Mouse (Mus musculus): ENCODE data around the gene Arid4a. TPM values are rescaled to one million over a fixed set of nuclear protein-coding genes. Genes with fewer than 3 reads are reported as not detected.

The Arid4a gene
- polyA plus RNA-seq, 1 experiment from 2014 or later, result 39.1 TPM

DNA sequence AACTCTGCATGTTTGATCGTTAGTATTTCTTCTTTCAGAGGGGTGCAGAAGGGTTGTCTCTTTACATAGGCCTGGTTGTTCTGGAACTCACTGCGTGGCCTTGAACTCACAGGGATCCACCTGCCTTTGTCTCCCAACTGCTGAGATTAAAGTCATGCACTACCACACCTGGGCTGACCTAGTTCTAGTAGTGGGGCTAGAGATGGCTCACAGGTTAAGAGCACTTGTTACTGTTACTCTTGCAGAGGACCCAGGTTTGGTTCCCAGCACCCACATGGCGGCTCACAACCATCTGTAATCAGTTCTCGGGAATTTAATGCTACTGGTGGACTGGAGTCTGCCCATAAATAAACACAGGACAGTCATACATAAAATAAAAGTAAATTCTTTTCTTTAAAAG, 30.7 kb downstream of the Arid4a start:
- Histone ChIP-seq H3K4me3 (replicated peaks; ENCODE audit: low read length) (no peak overlapping the region), H3K4me1 (replicated peaks; ENCODE audit: control insufficient read depth, insufficient read depth, low read length) (peaks cover 8% of the 10 kb centered on the region), H3K4me2 (replicated peaks) (no peak overlapping the region), H3K9me3 (ENCODE audit: control insufficient read depth, low read length) (no peaks in the 10 kb centered on the region), H3K9ac (no peak overlapping the region), H3K36me3 (replicated peaks; ENCODE audit: control insufficient read depth, insufficient read depth) (peaks cover 45% of the 10 kb centered on the region), H3K27me3 (ENCODE audit: control insufficient read depth, insufficient read depth, low read length) (no peaks in the 10 kb centered on the region), H3K27ac (peak overlapping the region; percentile 94)
- ATAC-seq (ENCODE audit: low FRiP score) (no peak), DNase-seq (ENCODE audit: low spot score) (no peak)
- WGBS, result 98% methylated on average over 4 of the region's 4 CpGs

DNA sequence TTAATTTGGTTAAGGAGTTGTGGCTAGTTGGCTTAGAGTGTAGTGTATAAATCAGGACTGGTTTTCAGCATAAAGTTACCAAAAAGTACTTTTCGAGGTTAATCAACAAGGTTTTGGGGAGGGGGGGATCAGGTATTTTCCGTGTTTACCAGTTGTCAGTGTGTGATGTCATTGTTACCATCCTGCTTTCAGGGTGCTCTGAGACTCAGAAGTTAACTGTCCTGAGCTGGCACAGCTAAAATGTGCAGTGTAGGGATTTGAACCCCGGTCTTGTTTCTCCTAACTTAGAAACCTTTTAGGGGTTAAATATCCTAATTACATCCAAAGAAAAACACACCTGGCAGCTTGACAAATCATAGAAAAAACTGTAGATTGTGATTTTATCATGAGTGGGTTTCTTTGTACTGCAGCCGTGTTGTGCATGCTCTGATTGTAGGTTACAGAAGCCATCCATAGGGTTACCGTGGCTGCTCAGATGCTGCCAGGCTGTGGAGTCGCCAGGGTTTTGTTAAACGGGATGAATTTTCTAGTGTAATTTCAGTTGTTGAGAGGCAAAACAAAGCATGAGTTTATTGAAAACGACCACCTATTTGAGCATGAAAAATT, 31.8 kb downstream of the Arid4a start:
- Histone ChIP-seq H3K9me3 (ENCODE audit: control insufficient read depth, low read length) (no peaks in the 10 kb centered on the region), H3K27me3 (ENCODE audit: control insufficient read depth, insufficient read depth, low read length) (no peaks in the 10 kb centered on the region), H3K9ac (peak overlapping the region; percentile 55), H3K36me3 (replicated peaks; ENCODE audit: control insufficient read depth, insufficient read depth) (peaks cover 34% of the 10 kb centered on the region), H3K4me1 (replicated peaks; ENCODE audit: control insufficient read depth, insufficient read depth, low read length) (peaks cover 8% of the 10 kb centered on the region), H3K4me3 (replicated peaks; ENCODE audit: low read length) (peak overlapping the region; percentile 40), H3K27ac (peak overlapping the region; percentile 94), H3K4me2 (replicated peaks) (peak overlapping the region; percentile 73)
- ATAC-seq (ENCODE audit: low FRiP score) (peak; percentile 60), DNase-seq (ENCODE audit: low spot score) (peak; percentile 53)
- 34% methylated on average over 8 of the region's 8 CpGs for WGBS

DNA sequence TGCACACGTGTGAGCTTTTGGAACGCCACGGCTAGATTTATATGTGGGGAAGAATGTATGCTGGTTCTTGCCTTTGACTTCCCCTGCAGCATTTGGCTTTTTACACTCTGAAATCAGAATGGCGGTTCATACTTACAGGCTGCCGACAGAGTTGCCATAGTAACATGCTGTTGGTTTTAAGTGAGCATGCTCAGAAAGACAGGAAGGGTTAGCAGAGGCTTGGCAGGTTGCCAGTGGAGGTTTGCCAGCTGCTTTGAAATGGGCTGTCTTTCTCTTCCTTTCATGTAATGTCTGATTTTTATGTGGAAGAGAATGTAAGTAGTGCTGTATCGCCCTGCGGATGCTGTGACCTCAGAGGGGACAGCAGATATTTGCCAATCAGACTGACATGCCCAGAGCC, 32.3 kb downstream of the Arid4a start:
- DNase-seq (ENCODE audit: low spot score), result peak; percentile 99
- Histone ChIP-seq H3K27ac (peak overlapping the region; percentile 94), H3K9ac (peak overlapping the region; percentile 63), H3K4me1 (replicated peaks; ENCODE audit: control insufficient read depth, insufficient read depth, low read length) (peaks cover 8% of the 10 kb centered on the region), H3K9me3 (ENCODE audit: control insufficient read depth, low read length) (no peaks in the 10 kb centered on the region), H3K36me3 (replicated peaks; ENCODE audit: control insufficient read depth, insufficient read depth) (peaks cover 30% of the 10 kb centered on the region), H3K4me3 (replicated peaks; ENCODE audit: low read length) (peak overlapping the region; percentile 40), H3K4me2 (replicated peaks) (peak overlapping the region; percentile 73), H3K27me3 (ENCODE audit: control insufficient read depth, insufficient read depth, low read length) (no peaks in the 10 kb centered on the region)
- ATAC-seq (ENCODE audit: low FRiP score), result peak; percentile 91
- 6% methylated on average over 7 of the region's 7 CpGs for WGBS

DNA sequence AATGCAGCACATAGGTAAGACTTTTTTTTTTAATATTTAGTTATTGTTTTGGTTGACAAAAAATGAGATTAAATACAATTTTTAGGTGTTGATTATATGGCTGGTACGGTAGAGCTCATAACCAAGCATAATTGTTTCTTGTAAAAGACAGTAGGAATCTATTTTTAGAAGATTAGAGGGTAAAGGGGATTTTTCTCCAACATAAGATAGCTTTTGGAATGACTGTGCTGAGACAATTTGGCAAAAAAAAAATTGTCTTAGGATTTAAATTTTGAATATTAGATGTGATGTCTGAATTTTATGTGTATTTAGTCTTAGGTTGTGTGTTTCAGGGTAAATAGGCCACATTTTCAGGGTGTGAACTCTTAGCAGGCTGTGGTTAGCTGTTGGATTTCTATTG, 32.8 kb downstream of the Arid4a start:
- no peak for ATAC-seq (ENCODE audit: low FRiP score)
- WGBS, result 41% methylated on average over 1 of the region's 1 CpGs
- H3K27ac ChIP-seq, result peak overlapping the region; percentile 94
- peaks cover 8% of the 10 kb centered on the region for H3K4me1 ChIP-seq (replicated peaks; ENCODE audit: control insufficient read depth, insufficient read depth, low read length)
- peaks cover 26% of the 10 kb centered on the region for H3K36me3 ChIP-seq (replicated peaks; ENCODE audit: control insufficient read depth, insufficient read depth)
- no peak for DNase-seq (ENCODE audit: low spot score)
- H3K4me2 ChIP-seq (replicated peaks), result peak overlapping the region; percentile 73
- no peaks in the 10 kb centered on the region for H3K9me3 ChIP-seq (ENCODE audit: control insufficient read depth, low read length)
- H3K27me3 ChIP-seq (ENCODE audit: control insufficient read depth, insufficient read depth, low read length), result no peaks in the 10 kb centered on the region
- H3K9ac ChIP-seq, result peak overlapping the region; percentile 63
- H3K4me3 ChIP-seq (replicated peaks; ENCODE audit: low read length), result peak overlapping the region; percentile 40

DNA sequence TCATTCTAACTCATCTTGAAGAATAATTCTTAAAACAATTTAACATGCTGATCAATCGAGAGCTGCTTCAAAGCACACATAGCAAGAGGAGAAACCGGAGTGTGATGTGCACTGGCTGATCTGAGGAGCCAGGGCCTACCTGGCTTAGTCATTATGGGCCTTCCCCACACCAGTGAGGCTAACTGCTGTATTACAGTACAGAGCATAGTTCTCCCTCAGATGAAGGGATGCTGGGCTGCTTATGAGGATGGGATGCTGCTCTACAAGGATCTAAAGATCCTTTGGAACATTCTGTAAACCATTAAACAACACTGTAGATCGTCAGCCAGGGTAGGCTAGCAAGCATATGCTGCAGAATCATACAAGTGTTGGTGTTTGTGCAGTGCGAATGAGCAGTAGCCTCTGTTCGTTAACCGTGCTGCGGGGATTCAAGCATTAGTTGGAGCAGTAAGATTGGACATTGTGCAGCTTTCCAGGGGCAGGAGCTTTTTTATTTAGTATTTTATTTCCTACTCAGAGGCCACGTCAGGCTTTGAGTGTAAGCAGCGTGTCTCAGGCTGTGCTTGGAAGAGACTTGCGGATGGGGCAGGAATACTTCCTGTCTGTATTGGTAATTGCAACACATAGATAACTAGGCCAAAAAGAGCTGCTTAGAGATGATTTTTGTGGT, 33.9 kb downstream of the Arid4a start:
- DNase-seq (ENCODE audit: low spot score) (no peak), ATAC-seq (ENCODE audit: low FRiP score) (no peak)
- Histone ChIP-seq H3K27ac (peak overlapping the region; percentile 94), H3K4me2 (replicated peaks) (peak overlapping the region; percentile 73), H3K36me3 (replicated peaks; ENCODE audit: control insufficient read depth, insufficient read depth) (peaks cover 17% of the 10 kb centered on the region; the same call in 1 of the 2 replicates), H3K4me3 (replicated peaks; ENCODE audit: low read length) (peak overlapping the region; percentile 40), H3K27me3 (ENCODE audit: control insufficient read depth, insufficient read depth, low read length) (no peaks in the 10 kb centered on the region), H3K9ac (peak overlapping the region; percentile 63), H3K4me1 (replicated peaks; ENCODE audit: control insufficient read depth, insufficient read depth, low read length) (peaks cover 8% of the 10 kb centered on the region), H3K9me3 (ENCODE audit: control insufficient read depth, low read length) (no peaks in the 10 kb centered on the region)
- 70% methylated on average over 10 of the region's 10 CpGs for WGBS

DNA sequence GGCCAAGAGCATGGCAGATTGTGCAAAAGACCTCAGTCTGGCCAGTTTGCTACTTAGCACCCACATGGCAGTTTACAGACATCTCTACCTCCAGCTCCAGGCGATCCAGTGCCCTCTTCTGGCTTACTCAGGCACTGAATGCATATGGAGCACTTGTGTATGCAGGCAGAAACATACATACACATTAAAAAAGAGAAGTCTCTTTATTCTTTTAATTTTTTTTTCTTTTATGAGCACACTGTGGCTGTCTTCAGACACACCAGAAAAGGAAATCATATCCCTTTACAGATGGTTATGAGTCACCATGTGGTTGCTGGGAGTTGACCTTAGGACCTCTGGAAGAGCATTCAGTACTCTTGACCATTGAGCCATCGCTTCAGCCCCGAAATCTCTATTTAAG, 35.3 kb downstream of the Arid4a start:
- H3K36me3 ChIP-seq (replicated peaks; ENCODE audit: control insufficient read depth, insufficient read depth), result peaks cover 11% of the 10 kb centered on the region; the same call in 1 of the 2 replicates
- WGBS, result 79% methylated on average over 3 of the region's 3 CpGs
- H3K9ac ChIP-seq, result no peak overlapping the region
- no peaks in the 10 kb centered on the region for H3K9me3 ChIP-seq (ENCODE audit: control insufficient read depth, low read length)
- no peaks in the 10 kb centered on the region for H3K27me3 ChIP-seq (ENCODE audit: control insufficient read depth, insufficient read depth, low read length)
- H3K4me2 ChIP-seq (replicated peaks), result peak overlapping the region; percentile 30
- H3K27ac ChIP-seq, result no peak overlapping the region
- H3K4me1 ChIP-seq (replicated peaks; ENCODE audit: control insufficient read depth, insufficient read depth, low read length), result peaks cover 8% of the 10 kb centered on the region
- ATAC-seq (ENCODE audit: low FRiP score), result no peak
- DNase-seq (ENCODE audit: low spot score), result no peak
- H3K4me3 ChIP-seq (replicated peaks; ENCODE audit: low read length), result no peak overlapping the region

DNA sequence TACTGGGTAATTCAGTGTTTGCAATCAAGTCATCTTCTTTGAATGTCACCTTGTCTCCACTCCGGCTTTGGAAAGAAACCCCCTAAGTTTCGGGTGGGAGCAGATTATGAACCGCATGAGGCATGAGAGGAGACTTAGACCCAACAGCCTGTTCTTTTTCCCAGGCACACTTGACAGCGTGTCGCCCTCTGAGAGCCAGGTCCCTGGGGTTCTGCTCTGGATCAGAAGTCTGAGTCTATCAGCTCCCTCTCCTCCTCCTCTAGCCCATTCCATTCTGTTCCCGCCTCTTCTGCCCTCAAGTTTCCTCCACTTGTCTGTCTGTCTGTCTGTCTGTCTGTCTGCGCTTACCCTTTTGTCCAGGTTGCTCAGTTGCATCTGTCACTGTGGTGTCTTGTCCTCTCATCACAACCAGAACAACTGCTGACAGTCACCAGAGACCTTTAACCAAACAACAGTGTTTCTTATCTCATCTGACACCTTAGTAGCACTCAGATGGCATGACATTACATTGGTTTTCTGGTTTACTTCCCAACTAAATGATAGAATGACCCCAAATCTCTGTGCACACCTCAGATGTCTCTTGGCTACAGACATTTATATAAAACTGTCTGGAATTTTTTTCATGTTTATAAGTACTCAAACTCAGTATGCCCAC, 36.7 kb downstream of the Arid4a start:
- H3K9ac ChIP-seq, result no peak overlapping the region
- H3K9me3 ChIP-seq (ENCODE audit: control insufficient read depth, low read length), result no peaks in the 10 kb centered on the region
- DNase-seq (ENCODE audit: low spot score) (no peak), ATAC-seq (ENCODE audit: low FRiP score) (no peak)
- H3K4me3 ChIP-seq (replicated peaks; ENCODE audit: low read length), result no peak overlapping the region
- no peaks in the 10 kb centered on the region for H3K27me3 ChIP-seq (ENCODE audit: control insufficient read depth, insufficient read depth, low read length)
- 89% methylated on average over 7 of the region's 7 CpGs for WGBS
- H3K4me1 ChIP-seq (replicated peaks; ENCODE audit: control insufficient read depth, insufficient read depth, low read length), result peaks cover 8% of the 10 kb centered on the region
- 0 out of 2 replicates have a peak, but pooled peaks cover 4% of the 10 kb centered on the region for H3K36me3 ChIP-seq (replicated peaks; ENCODE audit: control insufficient read depth, insufficient read depth)
- no peak overlapping the region for H3K4me2 ChIP-seq (replicated peaks)
- H3K27ac ChIP-seq, result no peak overlapping the region

DNA sequence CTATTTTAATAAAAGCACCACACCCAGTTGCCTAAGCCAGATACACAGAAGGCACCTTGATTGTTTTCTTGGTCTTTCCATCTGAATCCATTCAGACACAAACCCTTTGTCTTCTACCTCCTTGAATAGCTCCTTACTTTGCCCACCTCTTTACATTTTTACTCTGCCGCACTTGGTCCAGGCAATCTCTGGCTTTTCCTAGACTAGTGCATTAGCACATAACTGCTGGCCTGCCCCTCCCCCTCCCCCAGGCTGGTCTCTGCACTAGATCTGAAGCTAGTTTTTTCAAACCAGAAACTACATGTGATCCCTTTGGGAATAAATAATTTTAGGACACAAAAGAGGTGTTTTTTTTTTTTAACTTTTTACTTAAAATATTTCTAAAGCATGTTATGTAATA, 37.2 kb downstream of the Arid4a start:
- ATAC-seq (ENCODE audit: low FRiP score) (no peak), DNase-seq (ENCODE audit: low spot score) (no peak)
- H3K9ac ChIP-seq, result no peak overlapping the region
- peaks cover 8% of the 10 kb centered on the region for H3K4me1 ChIP-seq (replicated peaks; ENCODE audit: control insufficient read depth, insufficient read depth, low read length)
- H3K9me3 ChIP-seq (ENCODE audit: control insufficient read depth, low read length), result no peaks in the 10 kb centered on the region
- no peak overlapping the region for H3K27ac ChIP-seq
- H3K4me2 ChIP-seq (replicated peaks), result no peak overlapping the region
- 0 out of 2 replicates have a peak, but pooled peaks cover 5% of the 10 kb centered on the region for H3K36me3 ChIP-seq (replicated peaks; ENCODE audit: control insufficient read depth, insufficient read depth)
- H3K4me3 ChIP-seq (replicated peaks; ENCODE audit: low read length), result no peak overlapping the region
- 76% methylated on average over 1 of the region's 1 CpGs for WGBS
- H3K27me3 ChIP-seq (ENCODE audit: control insufficient read depth, insufficient read depth, low read length), result no peaks in the 10 kb centered on the region

DNA sequence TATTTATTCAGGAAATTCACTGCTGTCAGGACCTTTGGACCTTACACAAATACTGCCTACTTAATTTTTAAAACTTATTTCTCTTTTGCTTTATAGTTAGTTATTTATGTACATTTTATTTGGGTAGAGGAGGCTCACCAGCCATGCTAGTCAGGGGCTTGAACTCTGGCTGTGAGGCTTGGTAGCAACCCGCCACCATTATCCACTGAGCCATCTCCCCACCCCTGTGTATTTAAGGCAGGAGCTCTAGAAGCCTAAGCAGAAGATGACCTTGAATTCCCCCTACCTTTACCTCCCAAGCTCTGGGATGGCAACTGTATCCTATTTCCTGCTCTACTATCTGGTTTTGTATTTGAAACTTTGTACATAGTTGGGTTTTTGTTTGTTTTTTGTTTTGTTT, 37.7 kb downstream of the Arid4a start:
- H3K27me3 ChIP-seq (ENCODE audit: control insufficient read depth, insufficient read depth, low read length), result no peaks in the 10 kb centered on the region
- 91% methylated on average over 1 of the region's 1 CpGs for WGBS
- H3K9me3 ChIP-seq (ENCODE audit: control insufficient read depth, low read length), result no peaks in the 10 kb centered on the region
- H3K9ac ChIP-seq, result no peak overlapping the region
- ATAC-seq (ENCODE audit: low FRiP score), result no peak
- no peak overlapping the region for H3K4me2 ChIP-seq (replicated peaks)
- H3K4me1 ChIP-seq (replicated peaks; ENCODE audit: control insufficient read depth, insufficient read depth, low read length), result peaks cover 8% of the 10 kb centered on the region
- 0 out of 2 replicates have a peak, but pooled peaks cover 5% of the 10 kb centered on the region for H3K36me3 ChIP-seq (replicated peaks; ENCODE audit: control insufficient read depth, insufficient read depth)
- H3K4me3 ChIP-seq (replicated peaks; ENCODE audit: low read length), result no peak overlapping the region
- H3K27ac ChIP-seq, result no peak overlapping the region
- no peak for DNase-seq (ENCODE audit: low spot score)

Data from hindbrain, embryonic 14.5 days (tissue).